Mouse (Mus musculus) frontal cortex, postnatal 14 days (tissue): ENCODE results near the gene Sept9.

ENCODE experiments used
- DNase-seq, 2 experiments: peaks; one replicate each; pipeline ENCODE4 v3.0.0; 2022; ENCODE audit warnings: low spot score in 2 of 2

The Sept9 gene

DNA sequence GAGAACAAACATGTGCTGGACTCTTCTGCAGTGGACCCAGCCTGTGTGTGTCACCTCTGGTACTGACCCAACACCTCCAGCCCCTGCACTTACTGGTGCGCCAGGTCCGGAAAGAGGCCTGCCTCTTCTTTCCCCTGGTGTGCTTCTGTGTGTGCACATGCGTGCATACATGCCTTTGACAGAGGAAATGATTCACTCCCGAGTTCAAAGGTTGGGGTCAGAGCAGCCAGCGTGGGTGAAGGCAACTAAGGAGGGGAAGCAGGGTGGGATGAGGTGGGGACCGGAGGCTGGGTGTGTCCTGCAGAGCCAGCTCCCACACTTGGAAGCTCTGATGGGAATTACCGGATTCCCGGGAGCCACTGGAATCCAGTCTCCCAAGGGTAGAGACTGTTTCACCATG, 46.8 kb downstream of the Sept9 start:
- no peak for DNase-seq

DNA sequence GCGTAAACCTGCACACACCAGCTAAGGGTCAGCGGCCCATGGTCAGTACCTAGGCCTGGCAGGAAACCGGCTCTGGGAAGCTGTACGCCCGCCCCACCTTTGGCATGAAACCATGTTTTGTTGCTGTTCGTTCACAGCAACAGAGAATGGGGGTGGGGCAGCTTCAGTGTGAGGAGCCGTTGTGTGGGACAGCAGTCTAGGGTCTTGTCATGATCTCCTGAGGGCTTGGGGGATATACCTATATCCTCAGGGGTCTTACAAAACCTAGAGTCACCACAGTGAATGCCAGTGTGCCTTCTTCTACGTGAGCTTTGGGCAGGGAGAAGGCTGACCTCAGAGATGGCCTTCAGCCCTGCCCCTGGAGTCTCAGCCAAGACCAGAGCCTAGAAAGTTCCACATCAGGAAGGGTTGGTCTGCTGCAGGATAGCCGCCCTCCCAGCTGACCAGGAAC, 47.5 kb downstream of the Sept9 start:
- DNase-seq = no peak

DNA sequence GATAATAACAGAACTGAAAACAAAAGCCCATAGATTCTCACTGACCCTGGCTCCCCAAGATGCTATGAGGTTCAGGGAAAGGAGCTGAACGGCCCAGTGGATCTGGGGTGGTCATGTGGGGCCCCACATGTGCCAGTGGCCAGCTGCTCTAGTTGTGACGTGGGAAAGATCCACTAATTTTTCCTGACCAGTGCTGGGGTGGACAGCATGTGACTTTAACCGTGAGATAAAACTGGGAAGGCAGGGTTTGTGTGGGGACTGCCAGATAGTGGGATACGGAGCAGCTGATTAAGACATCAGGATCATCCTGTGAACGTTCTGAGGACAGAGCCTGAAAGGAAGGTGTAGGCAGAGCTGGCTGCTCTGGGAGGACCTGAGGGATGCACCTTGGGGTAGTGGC, 48.1 kb downstream of the Sept9 start:
- no peak for DNase-seq

DNA sequence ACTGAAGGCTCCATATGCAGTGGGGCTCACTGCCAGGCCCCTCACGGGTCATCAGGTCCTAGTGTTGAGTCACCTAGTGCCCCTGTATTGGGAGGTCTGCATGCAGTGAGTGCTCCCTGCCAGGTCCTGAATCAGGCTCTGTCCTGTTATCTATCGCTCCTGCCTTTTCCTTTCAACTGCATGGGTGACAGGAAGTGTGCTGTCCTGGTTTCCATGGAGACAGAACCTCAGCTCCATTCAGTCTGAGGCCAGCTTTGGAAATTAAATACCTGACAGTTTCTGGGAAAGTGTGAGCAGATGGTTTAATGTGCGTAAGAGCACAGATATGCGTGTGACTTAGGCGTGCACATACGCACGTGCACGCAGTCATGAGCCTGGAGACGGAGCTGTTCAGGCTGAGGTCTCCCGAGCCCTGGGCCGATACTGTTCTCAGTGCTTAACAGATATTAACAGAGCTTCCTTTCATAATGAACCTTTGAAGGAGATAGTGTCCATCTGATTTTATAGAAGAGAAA, 49.3 kb downstream of the Sept9 start:
- no peak for DNase-seq

DNA sequence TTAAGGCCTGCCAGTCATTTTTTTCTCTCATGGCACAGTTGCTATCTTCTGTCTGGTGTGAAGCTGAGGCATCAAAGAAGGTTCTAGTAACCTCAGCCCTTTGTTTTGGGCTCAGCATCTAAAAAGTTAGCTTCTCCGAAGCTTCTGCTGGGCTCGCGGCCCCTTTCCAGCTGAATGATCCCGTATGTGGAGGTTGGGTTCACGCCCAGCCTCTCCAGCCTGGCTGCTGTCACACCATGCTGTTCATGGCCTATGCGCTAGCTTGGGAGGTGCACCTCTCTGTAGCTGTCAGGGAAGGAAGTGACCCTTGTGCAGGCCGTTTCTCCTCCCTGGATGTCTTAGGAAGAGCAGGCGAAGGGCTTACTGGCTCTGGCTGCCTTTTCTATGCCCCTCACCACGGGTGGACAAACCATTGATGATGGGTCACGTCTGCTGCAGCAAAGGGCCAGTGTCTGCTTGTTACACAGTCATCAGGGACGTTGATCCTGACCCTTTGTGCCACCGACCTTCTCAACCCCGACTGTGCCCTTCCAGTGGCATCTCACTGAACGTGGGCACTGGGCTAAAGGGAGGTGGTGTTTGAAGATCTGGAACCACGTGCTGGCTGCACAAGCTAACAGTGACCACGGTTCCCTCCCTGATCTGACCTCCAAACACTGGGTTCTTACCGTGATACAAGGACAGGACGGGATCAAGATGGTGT, 50.0 kb downstream of the Sept9 start:
- no peak for DNase-seq

DNA sequence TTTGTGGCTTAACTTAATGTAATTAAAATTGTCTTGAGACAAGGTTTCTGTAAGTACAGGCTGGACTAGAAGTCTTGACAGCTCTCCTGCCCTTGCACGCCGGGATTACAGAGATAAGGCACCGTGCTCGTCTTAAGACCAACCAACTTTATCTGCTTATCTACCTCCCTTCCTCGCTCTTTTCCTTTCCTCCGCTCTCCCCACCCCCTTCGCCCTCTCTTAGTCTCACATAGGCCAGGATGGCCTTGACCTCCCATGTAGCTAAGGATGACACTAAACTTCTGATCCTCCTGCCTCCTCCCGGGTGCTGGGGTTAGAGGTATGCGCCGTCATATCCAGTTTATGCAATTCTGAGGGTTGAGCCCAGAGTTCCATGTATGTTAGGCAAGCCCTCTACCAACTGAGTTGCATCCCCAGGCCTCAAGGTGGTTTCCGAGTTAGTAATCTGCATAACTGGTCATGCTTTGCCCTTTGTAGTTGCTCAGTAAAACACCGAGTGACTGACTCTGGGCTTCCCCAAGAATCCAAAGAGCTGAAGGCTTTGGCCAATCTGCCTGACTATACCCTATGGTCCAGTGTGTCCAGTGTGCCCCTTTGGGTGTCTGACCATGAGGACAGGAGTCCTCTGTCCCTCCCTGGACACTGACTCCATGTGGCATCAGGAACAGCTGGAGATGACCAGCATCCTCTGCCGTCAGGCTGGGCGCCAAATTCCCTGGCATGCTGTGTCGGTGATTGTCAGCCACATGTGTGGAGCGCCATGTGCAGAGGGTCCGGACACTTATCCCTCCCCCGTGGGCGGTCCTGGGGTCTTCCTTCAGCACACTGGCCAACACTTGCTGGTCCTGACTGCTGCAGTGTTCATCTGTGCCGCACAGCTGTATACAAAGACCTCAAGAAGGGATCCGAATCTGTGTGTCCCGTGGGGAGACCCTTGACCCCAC, 50.8 kb downstream of the Sept9 start:
- DNase-seq = no peak

DNA sequence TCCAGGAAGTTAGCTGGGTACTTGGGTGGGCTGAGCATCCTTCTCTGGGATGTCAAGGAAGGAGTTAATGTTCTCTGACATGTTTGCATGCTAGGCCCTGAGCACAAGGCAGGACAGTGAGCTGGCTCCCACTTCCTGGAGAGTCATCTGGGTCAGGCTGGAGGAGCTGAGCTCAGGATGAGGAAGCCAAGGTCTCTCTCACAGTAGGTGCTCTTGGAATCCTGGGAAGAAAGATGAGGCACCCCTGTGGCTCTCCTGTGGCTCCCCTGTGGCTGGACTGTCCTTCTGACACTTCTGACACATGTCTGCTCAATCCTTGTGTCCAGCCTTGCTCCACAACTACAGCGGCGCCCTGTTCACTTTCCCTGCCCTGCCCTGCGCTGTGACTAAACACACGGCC, 52.3 kb downstream of the Sept9 start:
- DNase-seq = no peak

DNA sequence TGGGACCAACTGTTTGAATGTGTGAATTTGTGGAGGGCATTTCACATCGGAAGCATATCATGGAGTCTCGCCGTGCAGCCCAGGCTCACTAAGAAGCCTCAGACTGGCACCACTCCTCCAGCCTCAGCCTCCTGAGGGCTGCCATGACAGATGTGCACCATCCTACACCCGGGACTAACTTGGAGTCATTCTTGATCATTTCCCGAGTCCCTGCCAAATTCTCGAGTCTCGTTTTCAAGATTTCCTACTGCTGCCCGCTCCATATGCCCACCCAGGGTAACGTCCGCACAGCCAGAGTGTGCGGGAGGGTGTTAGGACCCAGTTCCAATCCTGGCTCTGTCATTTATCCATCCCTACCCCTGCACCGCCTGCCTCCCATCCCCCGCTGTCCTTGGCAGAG, 53.4 kb downstream of the Sept9 start:
- DNase-seq = no peak

DNA sequence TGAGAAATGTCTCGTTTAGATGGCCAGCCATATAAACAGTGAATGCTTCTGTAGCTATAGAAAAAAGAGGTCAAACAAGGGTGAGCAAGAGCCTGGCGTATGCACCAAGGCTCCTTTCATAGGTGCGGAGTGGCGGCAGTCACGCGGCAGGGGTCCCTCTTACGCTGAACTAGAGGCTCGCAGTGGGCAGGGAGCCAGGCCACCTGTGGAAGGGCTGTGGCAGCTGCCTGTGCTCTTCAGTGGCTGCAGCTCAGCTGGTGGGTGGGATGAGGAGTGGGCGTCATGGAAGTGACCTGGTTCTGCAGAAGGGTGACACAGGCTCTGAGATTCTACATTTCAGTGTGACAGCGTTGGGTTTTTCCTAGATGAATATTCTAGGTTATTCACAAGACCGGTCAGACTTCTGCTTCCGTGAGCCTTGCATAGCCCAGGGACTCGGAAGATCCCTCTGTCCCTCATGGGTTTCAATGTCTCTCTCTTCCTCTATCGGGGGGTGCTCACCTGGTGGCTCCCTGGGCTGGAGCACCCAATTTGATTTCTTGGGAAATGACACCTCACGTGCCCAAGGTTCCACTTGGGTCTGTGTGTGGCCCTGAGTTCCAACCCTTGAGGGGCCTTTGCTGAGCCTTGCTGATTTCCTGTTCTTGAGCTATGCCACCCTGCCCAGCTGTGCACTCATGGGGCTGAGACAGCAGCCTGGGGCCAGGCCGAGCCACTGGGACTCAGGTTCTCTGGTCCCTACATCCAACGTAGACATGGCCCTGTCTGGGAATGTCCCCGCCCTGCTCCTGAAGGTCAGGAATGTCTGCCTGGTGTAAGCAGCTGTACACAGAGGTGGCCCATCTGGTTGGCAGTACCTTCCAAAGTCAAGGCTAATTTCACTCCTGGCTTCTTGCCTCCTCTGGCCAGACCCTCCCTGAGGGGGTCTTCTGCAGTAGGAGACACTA, 55.0 kb downstream of the Sept9 start:
- DNase-seq = no peak

DNA sequence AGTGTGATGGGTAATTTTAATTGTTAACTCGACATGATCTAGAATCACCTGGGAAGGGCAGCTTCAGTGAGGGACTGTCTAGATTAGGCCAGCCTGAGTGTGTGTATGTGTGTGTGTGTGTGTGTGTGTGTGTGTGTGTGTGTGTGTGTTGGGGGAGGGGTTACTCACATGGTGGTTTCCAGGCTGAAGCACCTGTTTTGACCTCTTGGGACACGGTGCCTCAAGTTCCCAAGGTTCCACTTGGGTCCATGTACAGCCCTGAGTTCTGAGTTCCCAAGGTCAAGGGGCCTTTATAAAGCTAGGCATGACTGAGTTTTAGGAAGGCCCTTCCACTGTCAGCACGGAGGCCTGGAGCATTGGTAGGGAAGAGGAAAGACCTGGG, 55.6 kb downstream of the Sept9 start:
- DNase-seq = no peak

DNA sequence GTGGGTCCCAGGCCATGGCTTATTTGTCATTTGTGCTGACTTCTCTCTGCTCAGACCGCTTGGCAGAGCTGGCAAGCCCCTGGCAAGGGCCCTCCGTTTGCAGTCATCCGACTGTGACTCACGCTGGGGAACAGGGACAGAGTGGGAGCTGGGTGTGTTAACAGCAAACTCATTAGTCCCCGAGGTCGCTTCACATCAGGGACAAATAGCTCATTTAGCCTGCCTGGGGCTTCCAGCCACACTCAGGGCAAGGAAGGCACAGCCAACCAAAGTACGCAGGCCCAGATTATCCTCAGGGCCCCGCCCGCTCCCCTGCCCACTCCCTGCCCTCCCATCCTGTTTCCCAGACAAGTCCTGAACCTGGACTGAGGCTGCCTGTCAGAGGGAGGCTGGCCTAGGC, 56.6 kb downstream of the Sept9 start:
- no peak for DNase-seq

DNA sequence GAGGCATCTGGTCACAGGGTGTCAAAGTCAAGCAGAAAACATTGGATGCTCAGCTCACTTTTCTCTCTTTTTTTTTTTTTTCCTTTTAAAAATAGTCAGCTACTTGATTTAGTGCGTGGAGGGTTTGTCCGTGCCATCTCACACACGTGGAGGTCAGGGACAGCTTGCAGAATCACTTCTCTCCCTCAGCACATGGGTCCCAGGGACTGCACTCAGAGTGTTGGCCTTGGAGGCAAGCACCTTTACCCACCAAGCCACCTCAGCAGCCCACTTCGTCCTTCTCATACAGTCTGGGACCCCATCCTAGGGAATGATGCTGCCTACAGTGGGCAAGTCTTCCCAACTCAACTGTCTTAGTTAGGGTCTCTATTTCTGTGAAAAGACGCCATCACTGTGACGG, 57.4 kb downstream of the Sept9 start:
- no peak for DNase-seq

DNA sequence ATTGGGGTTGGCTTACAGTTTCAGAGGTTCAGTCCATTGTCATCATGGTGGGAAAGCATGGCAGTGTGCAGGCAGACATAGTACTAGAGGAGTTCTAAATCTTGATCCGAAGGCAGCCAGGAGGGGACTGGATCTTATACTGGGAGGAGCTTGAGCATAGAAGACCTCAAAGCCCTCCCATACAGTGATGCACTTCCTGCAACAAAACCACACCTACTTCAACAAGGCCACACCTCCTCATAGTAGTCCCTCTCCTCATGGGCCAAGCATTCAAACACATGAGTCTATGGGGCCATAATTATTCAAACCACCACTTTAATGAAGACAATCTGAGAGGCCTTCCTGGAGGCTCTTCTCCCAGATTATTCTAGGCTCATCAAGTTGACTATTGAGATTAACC, 57.8 kb downstream of the Sept9 start:
- no peak for DNase-seq

DNA sequence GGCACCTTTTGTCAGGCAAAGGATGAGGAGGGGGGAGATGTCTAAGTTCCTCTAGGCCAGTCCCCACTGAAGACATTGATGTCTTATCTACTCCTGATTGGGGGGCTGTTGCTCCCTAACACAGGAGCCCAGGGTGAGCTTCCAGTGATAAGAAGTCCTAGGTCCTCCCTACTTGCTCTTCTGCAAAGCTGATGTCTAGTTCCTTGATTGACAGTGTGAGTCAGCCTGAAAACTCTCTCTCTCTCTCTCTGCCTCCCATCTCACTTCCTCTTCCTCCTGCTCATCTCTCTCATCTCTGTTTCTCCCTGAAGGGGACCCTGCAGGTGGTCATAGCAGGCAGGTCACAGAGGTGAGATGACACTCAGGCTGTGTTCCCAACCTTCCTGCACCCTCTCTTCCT, 58.4 kb downstream of the Sept9 start:
- no peak for DNase-seq

DNA sequence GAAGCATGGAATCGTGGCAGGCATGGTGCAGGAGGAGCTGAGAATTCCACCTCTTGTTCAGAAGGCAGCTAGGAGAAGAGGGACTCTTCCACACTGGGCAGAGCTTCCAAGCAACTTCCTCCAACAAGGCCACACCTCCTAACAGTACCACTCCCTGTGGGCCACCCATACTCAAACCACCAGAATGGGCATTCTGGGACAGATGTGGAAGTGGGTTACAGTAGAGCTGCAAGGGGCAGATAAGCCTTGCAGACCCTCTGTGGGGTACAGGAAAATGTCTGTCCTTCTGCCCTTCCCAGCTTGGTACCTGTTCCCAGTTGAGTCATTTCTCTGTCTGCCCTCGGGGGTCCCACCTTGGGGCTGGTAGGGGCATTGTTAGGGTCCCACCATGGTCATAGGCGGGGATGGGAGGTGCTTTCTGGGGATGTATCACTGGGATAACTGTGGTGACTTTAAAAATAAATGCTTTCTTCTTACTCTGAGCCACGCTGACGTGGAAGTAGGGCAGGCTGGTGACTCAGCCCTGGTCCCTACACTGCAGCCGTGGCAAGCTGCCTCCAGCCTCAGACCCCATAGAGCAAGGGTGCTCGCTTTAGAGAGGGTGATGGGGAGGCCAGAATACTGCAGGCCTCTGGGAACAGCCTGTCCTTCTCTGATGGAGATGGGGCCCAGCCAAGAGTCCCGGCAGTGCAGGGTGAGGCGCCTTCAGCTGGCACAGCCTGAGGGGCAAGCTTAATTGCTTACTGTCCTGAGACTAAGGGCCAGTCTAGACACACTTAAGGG, 59.9 kb downstream of the Sept9 start:
- DNase-seq = no peak

DNA sequence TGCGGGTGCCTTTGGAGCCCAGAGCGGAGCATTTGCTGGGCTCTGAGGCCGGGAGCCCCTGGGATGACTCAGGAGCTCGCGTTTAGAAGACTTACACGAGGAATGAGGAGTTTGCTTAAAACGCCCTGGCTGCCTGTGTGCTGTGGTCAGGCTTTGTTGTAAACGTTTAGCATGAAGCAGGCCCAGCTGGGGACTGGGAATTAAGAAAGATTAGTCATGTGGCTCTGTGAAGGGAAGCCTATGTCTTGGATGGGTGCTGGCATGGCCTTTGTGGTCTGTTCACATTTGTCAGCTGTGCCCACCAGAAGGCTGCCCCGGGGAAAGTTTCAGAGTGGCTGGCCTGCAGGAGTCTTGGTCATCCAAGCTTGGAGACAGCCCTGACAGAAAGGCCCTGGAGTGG, 61.2 kb downstream of the Sept9 start:
- DNase-seq = no peak

DNA sequence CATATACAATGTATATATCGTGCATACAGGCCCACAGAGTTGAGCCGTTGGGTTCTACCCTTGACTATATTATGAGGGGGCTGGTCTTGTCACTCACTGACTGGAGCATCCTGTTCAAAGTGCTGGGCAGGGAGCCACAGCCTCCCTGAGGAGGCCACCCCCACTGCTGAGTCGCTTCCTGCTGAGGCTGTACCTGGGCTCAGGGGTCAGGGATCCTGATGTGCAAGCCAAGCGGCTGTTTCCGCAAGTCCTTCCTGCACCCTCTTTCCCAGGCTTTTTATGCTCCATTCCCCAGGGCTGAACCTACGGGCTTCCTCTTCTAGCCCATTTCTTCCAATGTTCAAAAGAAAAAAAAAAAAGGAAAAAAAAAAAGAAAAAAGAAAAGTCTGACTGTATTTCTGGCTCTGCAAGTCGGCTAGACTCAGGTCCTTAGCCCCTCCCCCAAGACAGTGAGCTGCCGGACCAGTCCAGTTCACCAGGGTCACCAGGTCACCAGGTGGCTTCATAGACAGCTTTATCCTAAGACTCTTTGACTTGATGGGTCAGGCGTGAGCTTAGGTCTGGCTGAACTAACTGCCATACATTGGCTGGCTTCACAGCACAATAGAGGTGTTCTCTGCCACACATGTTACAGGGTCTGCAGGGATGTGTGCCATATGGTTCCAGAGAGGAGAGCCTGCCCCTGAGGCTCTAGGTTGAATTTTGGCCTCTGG, 63.8 kb downstream of the Sept9 start:
- DNase-seq = no peak

DNA sequence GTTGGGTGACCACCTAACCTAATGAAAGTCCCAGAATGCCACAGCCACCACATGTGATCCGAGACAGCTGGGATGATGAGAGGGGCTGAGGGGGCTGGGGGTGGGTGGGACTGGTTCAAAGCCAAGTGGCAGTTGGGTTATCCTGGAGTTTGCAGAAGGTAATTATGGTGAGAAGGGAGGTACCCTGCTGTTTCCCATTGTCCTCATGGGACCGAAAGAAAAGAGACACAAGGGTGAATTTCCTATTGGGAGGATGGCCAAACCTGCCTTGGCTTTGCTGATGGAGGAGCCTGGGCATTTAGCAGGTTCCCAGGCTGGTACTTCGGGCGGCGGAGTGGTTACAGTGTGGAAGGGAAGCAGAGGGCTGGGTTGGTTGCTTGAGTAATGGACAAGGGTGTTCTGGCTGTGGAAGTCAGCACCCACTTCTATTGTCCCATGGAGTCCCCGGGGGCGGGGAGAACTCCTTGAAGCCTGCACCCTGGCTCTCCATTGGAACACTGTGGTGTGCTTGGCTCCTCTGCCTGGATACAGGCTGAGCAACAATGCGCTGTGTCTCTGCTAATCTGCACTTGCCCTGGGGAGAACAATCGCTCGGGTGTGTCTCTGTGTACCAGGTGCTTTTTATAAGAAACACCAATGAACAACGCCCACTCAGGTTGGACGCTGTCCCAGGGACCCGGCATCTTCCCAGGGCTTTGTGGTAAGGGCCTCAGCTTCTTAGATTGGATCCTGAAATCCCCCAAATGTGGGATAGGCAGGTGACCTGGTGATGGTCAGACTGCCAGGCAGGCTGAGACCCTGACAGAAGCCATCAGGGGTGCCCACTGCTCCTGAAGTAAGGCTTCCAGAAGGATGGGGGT, 64.9 kb downstream of the Sept9 start:
- DNase-seq = no peak

DNA sequence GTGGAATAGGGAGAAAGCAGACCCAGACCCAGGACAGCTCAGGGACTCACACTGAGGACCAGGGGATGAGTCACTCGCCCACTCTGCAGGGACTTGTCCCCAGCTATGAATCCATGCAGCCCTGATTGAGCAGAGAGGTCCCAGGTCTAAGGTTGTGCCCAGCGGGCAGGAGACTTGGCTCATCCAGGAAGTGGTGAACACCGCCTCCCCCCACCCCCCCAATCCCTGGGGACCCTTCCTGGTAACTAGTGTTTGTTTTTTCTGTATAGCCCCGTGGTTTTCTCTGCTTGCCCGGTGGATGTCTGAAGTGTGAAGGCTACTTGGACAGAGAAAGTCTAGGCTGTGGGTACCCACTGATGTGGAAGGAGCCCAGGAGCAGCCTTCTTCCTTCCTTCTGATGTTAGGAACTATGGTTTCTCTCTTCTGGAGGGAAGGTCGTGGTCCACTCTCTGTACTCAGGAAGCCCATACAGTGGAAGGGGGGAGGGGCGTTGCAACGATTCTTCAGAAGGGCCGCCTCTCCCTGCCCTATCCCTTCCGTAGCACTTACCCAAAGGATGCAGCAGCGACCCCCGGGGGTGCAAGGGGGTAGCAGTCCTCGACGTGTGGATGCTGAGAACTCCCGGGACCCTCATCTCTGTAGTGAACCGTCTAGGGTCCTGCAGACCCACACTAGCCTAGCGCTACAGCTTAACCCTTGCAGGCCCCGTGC, 66.0 kb downstream of the Sept9 start:
- DNase-seq = no peak
